Mouse (Mus musculus) kidney, adult 2 months (tissue): ENCODE results near the gene Eml3.

Experiments
- CTCF ChIP-seq: fragments of 200-500 bp; conservative IDR thresholded peaks from 2 replicates; pipeline ENCODE4 v1.5.1; 2011; ENCODE audit warnings: low read depth, mild to moderate bottlenecking, control low read depth, low read length, moderate library complexity, mixed read lengths; ENCODE audit not compliant: insufficient read depth, insufficient read length
- POLR2A ChIP-seq: fragments of 200-500 bp; IDR thresholded peaks from one replicate; pipeline ENCODE4 v1.6.1; 2011; ENCODE audit warnings: low read depth, low read length, control low read depth

DNA sequence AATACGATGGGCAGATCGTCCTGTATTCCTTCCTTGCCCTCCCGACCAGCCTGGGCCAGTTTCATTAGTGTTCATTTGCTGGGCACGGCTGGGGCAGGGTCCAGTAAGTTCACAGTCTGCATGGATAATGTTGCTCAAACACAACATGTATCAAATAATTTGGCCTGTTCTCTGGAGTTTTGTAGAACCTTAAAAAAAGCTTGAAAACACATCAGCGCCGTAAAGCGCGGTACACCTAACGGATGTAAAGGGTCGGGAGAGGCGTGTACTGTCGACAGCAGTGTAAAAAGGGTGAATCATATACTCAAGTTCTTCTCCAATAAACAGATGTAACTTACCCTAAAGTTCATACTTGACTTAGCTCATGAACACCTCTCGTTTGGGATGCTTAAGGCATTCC, 30.8 kb upstream of the Eml3 start:
- no peak for TF ChIP-seq POLR2A
- no peak for TF ChIP-seq CTCF
